Mouse (Mus musculus) myocyte (in vitro differentiated cells): Measurements from ENCODE around the gene Nsrp1. TPM values are rescaled to one million over a fixed set of nuclear protein-coding genes. Genes with fewer than 3 reads are reported as not detected.

ENCODE experiments used
- H3K27me3 ChIP-seq: one replicate; pipeline ENCODE4 v1.6.1; 2011; ENCODE audit not compliant: control insufficient read depth, insufficient read depth, insufficient read length
- H3K36me3 ChIP-seq: one replicate; pipeline ENCODE4 v1.6.1; 2011; ENCODE audit not compliant: control insufficient read depth, insufficient read depth
- H3K4me2 ChIP-seq: one replicate; pipeline ENCODE4 v1.6.1; 2011; ENCODE audit warnings: low read depth, control low read depth
- H3K4me3 ChIP-seq: one replicate; pipeline ENCODE4 v1.5.1; 2011; ENCODE audit warnings: mild to moderate bottlenecking, control low read depth, moderate library complexity
- H3K79me2 ChIP-seq: one replicate; pipeline ENCODE4 v1.6.1; 2011; ENCODE audit not compliant: control insufficient read depth, insufficient read depth
- H3ac ChIP-seq: one replicate; pipeline ENCODE4 v1.6.1; 2011; ENCODE audit not compliant: control insufficient read depth, insufficient read length
- CEBPB ChIP-seq: IDR thresholded peaks from 2 replicates; pipeline ENCODE4 v1.6.1; 2011; ENCODE audit warnings: mild to moderate bottlenecking, moderate library complexity; ENCODE audit not compliant: poor library complexity, insufficient read depth, severe bottlenecking
- E2F4 ChIP-seq: IDR thresholded peaks from one replicate; pipeline ENCODE4 v1.6.1; 2011; ENCODE audit warnings: mild to moderate bottlenecking, control low read depth, moderate library complexity; ENCODE audit not compliant: insufficient read depth
- MAX ChIP-seq: IDR thresholded peaks from one replicate; pipeline ENCODE4 v1.6.1; 2011; ENCODE audit warnings: low read depth, mild to moderate bottlenecking, control low read depth
- MYOD1 ChIP-seq, 3 experiments: IDR thresholded peaks; one replicate each; pipeline ENCODE4 v1.6.1; 2011; ENCODE audit warnings: control low read depth in 2 of 3, low read depth in 2 of 3, mild to moderate bottlenecking in 2 of 3, moderate library complexity in 1 of 3; ENCODE audit not compliant: insufficient read length in 2 of 3, control insufficient read depth in 1 of 3
- MYOG ChIP-seq, 3 experiments: IDR thresholded peaks; one replicate each; pipeline ENCODE4 v1.6.1; 2011; ENCODE audit warnings: control low read depth in 2 of 3, low read depth in 2 of 3, mild to moderate bottlenecking in 2 of 3; ENCODE audit not compliant: insufficient read length in 2 of 3, control insufficient read depth in 1 of 3, insufficient read depth in 1 of 3
- POLR2A ChIP-seq: IDR thresholded peaks from one replicate; pipeline ENCODE4 v1.6.1; 2011; ENCODE audit warnings: low read depth, mild to moderate bottlenecking, control low read depth, moderate library complexity; ENCODE audit not compliant: insufficient read length
- POLR2AphosphoS2 ChIP-seq: IDR thresholded peaks from one replicate; pipeline ENCODE4 v1.6.1; 2011; ENCODE audit warnings: low read depth, control low read depth; ENCODE audit not compliant: insufficient read length
- REST ChIP-seq: IDR thresholded peaks from one replicate; pipeline ENCODE4 v1.6.1; 2011; ENCODE audit warnings: mild to moderate bottlenecking, control low read depth, moderate library complexity; ENCODE audit not compliant: insufficient read depth, insufficient read length
- SRF ChIP-seq: IDR thresholded peaks from one replicate; pipeline ENCODE4 v1.6.1; 2011; ENCODE audit warnings: low read depth; ENCODE audit not compliant: control insufficient read depth, insufficient read length
- TCF12 ChIP-seq: IDR thresholded peaks from one replicate; pipeline ENCODE4 v1.6.1; 2011; ENCODE audit warnings: mild to moderate bottlenecking, control low read depth; ENCODE audit not compliant: poor library complexity, insufficient read depth, severe bottlenecking
- TCF3 ChIP-seq: IDR thresholded peaks from one replicate; pipeline ENCODE4 v1.6.1; 2011; ENCODE audit warnings: low read depth, control low read depth; ENCODE audit not compliant: insufficient read length
- USF1 ChIP-seq: IDR thresholded peaks from one replicate; pipeline ENCODE4 v1.6.1; 2011; ENCODE audit warnings: low read depth, mild to moderate bottlenecking, control low read depth, moderate library complexity
- polyA plus RNA-seq: library from polyadenylated mRNA; unstranded; fragments of >200 nt; fragmentation: generic; extraction: Trizol; gene quantifications from one replicate; pipeline ENCODE4 v1.2.1, GENCODE M21; 2012; ENCODE audit warnings: missing spikeins

Gene Nsrp1
- polyA plus RNA-seq, 1 experiment, result 2.9 TPM

GRCm38 (mm10) chr11:77042816-77043215, 35.4 kb downstream of the Nsrp1 start:
- H3K4me2 ChIP-seq, result no peak overlapping the region
- no peak overlapping the region for H3K4me3 ChIP-seq
- H3K36me3 ChIP-seq, result peaks cover 29% of the 10 kb centered on the region
- TF ChIP-seq TCF12 (no peak), REST (no peak), POLR2A (no peak), MAX (no peak), USF1 (no peak), TCF3 (no peak), MYOD1 (IDR thresholded peaks at IDR 0.05; ENCODE audit: control insufficient read depth in 1 of 3, insufficient read length in 2 of 3, low read depth in 2 of 3) (no peak), MYOG (IDR thresholded peaks at IDR 0.05; ENCODE audit: control insufficient read depth in 1 of 3, insufficient read depth in 1 of 3, insufficient read length in 2 of 3, low read depth in 2 of 3) (no peak), CEBPB (no peak), E2F4 (no peak), SRF (no peak), POLR2AphosphoS2 (no peak)
- H3ac ChIP-seq, result no peak overlapping the region
- no peaks in the 10 kb centered on the region for H3K27me3 ChIP-seq
- no peaks in the 10 kb centered on the region for H3K79me2 ChIP-seq

DNA sequence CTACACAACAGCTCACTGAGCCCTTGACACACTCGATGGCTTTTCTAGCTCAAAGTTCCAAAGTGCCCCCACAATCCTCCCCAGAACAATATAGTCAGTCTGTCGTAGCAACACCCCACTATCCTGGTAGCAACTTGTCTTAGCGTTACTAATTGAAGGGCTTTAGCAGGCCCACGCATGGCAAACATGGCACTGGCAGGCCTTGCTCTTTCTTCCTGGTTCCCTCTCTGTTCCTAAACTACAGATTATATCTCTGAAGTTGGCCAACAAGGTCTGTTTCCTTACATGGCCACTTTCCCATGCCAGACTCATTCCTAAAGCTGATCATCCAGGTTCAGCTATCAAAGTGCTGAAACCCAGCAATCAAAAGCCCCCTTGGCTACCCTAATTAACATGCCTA, 36.3 kb downstream of the Nsrp1 start:
- Histone ChIP-seq H3K4me3 (no peak overlapping the region), H3K27me3 (no peaks in the 10 kb centered on the region), H3K36me3 (peaks cover 21% of the 10 kb centered on the region), H3ac (no peak overlapping the region), H3K79me2 (no peaks in the 10 kb centered on the region), H3K4me2 (no peak overlapping the region)
- TF ChIP-seq MAX (no peak), USF1 (no peak), MYOG (IDR thresholded peaks at IDR 0.05; ENCODE audit: control insufficient read depth in 1 of 3, insufficient read depth in 1 of 3, insufficient read length in 2 of 3, low read depth in 2 of 3) (no peak), POLR2A (no peak), TCF12 (no peak), REST (no peak), E2F4 (no peak), POLR2AphosphoS2 (no peak), MYOD1 (IDR thresholded peaks at IDR 0.05; ENCODE audit: control insufficient read depth in 1 of 3, insufficient read length in 2 of 3, low read depth in 2 of 3) (no peak), SRF (no peak), TCF3 (no peak), CEBPB (no peak)

- no peaks in the 10 kb centered on the region for H3K79me2 ChIP-seq
- H3ac ChIP-seq, result no peak overlapping the region
- H3K4me3 ChIP-seq, result no peak overlapping the region
- H3K36me3 ChIP-seq, result no peaks in the 10 kb centered on the region
- TF ChIP-seq TCF12 (no peak), SRF (no peak), MYOD1 (IDR thresholded peaks at IDR 0.05; ENCODE audit: control insufficient read depth in 1 of 3, insufficient read length in 2 of 3, low read depth in 2 of 3) (no peak), POLR2A (no peak), MAX (no peak)
- H3K27me3 ChIP-seq, result no peaks in the 10 kb centered on the region
- no peak overlapping the region for H3K4me2 ChIP-seq
These were observed 46.9 kb downstream of the Nsrp1 start for GRCm38 (mm10) chr11:77031151-77031934.

GRCm38 (mm10) chr11:77028157-77028556, 50.1 kb downstream of the Nsrp1 start:
- Histone ChIP-seq H3K4me2 (no peak overlapping the region), H3K27me3 (no peaks in the 10 kb centered on the region), H3K79me2 (no peaks in the 10 kb centered on the region), H3K4me3 (no peak overlapping the region), H3K36me3 (no peaks in the 10 kb centered on the region), H3ac (no peak overlapping the region)
- no peak for TF ChIP-seq MYOG (IDR thresholded peaks at IDR 0.05; ENCODE audit: control insufficient read depth in 1 of 3, insufficient read depth in 1 of 3, insufficient read length in 2 of 3, low read depth in 2 of 3)
- no peak for TF ChIP-seq SRF
- no peak for TF ChIP-seq MAX
- TF ChIP-seq MYOD1 (IDR thresholded peaks at IDR 0.05; ENCODE audit: control insufficient read depth in 1 of 3, insufficient read length in 2 of 3, low read depth in 2 of 3), result no peak
- TF ChIP-seq CEBPB, result no peak
- TF ChIP-seq POLR2AphosphoS2, result no peak
- no peak for TF ChIP-seq TCF12
- TF ChIP-seq E2F4, result no peak
- TF ChIP-seq REST, result no peak
- TF ChIP-seq TCF3, result no peak
- TF ChIP-seq POLR2A, result no peak
- no peak for TF ChIP-seq USF1
